Mouse (Mus musculus): ENCODE results near the gene Trpc4ap.

GRCm38 (mm10) chr2:155735080-155735479 lies 42.9 kb upstream of the Trpc4ap start:
- no peak for TF ChIP-seq CTCF (IDR thresholded peaks at IDR 0.05; ENCODE audit: insufficient read depth, low read depth, low read length)
- no peak for TF ChIP-seq POLR2A (IDR thresholded peaks at IDR 0.05; ENCODE audit: insufficient read depth, low read depth, low read length)
